Mouse (Mus musculus): Measurements from ENCODE around the gene Clic1.

- TF ChIP-seq USF1 (IDR thresholded peaks at IDR 0.05; ENCODE audit: low read depth, low read length) (no peak), CHD2 (IDR thresholded peaks at IDR 0.05; ENCODE audit: low read length) (no peak), POLR2A (IDR thresholded peaks at IDR 0.05; ENCODE audit: low read depth, low read length) (no peak), MEF2A (IDR thresholded peaks at IDR 0.05; ENCODE audit: borderline replicate concordance, low read depth, low read length) (no peak), CTCF (conservative IDR thresholded peaks at IDR 0.05 in 1 of 2, IDR thresholded peaks at IDR 0.05 in 1 of 2; ENCODE audit: low read depth in 2 of 2, low read length in 2 of 2) (no peak), POLR2AphosphoS2 (IDR thresholded peaks at IDR 0.05; ENCODE audit: low read depth, low read length) (no peak), MAX (IDR thresholded peaks at IDR 0.05; ENCODE audit: low read length) (no peak), SIN3A (IDR thresholded peaks at IDR 0.05; ENCODE audit: low read length) (no peak), BHLHE40 (IDR thresholded peaks at IDR 0.05; ENCODE audit: low read depth, low read length) (no peak), NELFE (IDR thresholded peaks at IDR 0.05; ENCODE audit: low read depth, low read length) (no peak)
Measured at GRCm38 (mm10) chr17:35012430-35012829, 37.3 kb upstream of the Clic1 start.
